Mouse (Mus musculus): ENCODE results near the gene Slc25a17. TPM values are rescaled to one million over a fixed set of nuclear protein-coding genes. Genes with fewer than 3 reads are reported as not detected.

The Slc25a17 gene
- total RNA-seq, 2 experiments from 2014 or later, result 17.2 to 17.8 TPM

- intact Hi-C loops (cut with DNase I), result no loop called here
- no peak for DNase-seq (ENCODE audit: low spot score)
Observed at GRCm38 (mm10) chr15:81358943-81359342, 1.7 kb downstream of the Slc25a17 start.

DNA sequence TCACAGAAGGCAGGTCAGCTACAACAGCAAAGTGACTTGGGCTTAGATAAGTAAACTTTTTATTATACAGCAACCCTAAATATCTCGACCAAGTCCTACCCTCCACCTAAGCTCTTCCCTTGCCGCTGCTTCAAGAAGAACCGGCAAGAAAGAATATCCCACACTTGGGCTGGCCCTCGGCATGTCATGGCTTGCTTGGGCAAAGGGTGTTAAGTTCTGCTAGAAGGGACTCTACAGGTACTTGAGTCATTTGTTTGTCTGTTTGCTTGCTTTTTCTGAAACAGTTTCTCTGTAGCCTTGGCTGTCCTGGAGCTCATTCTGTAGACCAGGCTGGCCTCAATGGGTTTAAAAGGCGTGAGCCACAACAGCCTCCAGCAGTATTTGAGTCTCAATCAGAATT lies 3.7 kb downstream of the Slc25a17 start:
- intact Hi-C loops (cut with DNase I), result no loop called here
- DNase-seq (ENCODE audit: low spot score), result no peak

DNA sequence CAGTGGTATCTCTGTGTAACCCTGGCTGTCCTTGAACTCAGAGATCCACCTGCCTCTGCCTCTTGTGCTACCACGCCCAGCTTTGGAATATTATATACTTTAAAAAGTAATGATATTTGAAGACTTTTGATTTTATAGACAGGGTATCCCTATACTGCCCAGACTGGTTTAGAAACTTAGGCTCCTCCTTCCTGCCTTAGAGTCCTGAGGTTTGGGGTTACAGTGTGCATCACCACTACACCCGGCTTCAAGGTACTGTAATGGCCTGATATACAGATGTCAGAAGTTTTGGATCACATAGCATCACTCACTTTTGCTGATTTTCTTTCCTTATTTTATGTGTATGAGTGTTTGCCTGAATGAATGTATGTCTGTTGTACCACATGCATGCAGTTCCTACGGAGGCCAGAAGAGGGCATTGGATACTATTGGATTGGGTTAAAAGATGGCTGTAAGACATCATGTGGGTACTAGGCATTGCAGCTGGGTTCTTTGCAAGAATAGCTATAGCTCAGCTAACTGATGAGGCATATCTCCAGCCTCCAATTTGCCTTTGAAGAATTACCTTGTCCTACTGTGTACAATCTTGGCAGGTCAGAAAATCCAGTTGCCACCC lies 5.4 kb downstream of the Slc25a17 start:
- DNase-seq (ENCODE audit: low spot score), result no peak
- intact Hi-C loops (cut with DNase I), result no loop called here

DNA sequence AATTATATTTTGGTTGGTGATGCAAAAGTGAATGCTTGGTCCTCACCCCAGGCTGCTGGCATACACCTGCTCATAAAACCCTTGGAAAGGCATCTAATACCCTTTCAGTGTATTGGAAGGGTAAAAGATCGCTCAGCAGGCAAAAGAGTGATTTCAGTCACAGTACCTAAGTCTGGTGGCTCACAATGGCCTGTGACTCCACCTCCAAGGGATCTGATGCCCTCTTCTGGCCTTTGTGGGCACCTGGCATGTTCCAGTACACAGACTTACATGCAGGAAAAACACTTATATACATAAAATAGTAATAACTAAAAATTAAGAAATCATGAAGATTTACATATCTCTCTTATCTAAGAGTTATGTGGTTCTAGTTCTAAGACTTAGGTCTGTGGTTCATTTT lies 8.0 kb downstream of the Slc25a17 start:
- intact Hi-C loops (cut with DNase I), result no loop called here

DNA sequence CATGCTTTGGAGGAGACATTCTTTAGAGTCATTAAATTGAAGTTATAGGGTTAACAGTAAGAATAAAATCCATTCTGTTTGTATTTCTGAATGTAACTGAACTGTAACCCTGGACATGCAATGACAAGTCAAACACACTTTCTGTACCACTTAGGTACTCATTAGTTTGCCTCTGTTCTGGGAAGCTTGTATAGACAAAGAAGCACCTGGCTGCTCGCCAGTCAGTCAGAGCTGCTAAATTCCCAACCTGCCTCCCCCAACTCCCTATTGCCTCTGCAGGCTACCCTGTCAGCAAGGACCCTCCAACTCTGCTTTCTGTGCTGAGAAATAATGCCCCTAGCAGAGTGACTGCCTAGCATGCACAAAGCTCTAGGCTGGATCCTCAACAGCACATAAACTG lies 10.2 kb downstream of the Slc25a17 start:
- DNase-seq (ENCODE audit: low spot score), result no peak
- intact Hi-C loops (cut with DNase I), result no loop called here

More for the DNA sequence above, 8.0 kb downstream of the Slc25a17 start:
- DNase-seq (ENCODE audit: low spot score), result no peak

DNA sequence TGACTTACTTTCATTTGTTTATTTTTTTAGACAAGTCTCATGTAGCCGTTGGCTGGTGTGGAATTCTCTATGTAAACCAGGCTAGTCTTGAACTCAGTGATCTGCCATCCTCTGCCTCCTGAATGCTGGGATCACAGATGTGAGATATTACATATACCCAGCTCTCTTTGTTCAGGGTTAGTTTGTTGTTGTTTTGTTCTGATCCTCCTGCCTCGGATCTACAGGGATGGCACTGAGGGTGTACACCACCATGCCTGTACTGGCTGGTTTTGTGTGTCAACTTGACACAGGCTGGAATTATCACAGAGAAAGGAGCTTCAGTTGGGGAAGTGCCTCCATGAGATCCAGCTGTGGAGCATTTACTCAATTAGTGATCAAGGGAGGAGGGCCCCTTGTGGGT lies 12.2 kb downstream of the Slc25a17 start:
- intact Hi-C loops (cut with DNase I), result no loop called here
- no peak for DNase-seq (ENCODE audit: low spot score)

GRCm38 (mm10) chr15:81347466-81347865 lies 13.1 kb downstream of the Slc25a17 start:
- DNase-seq (ENCODE audit: low spot score), result no peak
- intact Hi-C loops (cut with DNase I), result no loop called here

GRCm38 (mm10) chr15:81341426-81341825 lies 19.2 kb downstream of the Slc25a17 start:
- no peak for DNase-seq (ENCODE audit: low spot score)
- intact Hi-C loops (cut with DNase I), result no loop called here

GRCm38 (mm10) chr15:81339158-81339557 lies 21.5 kb downstream of the Slc25a17 start:
- intact Hi-C loops (cut with DNase I), result no loop called here
- DNase-seq (ENCODE audit: low spot score), result no peak

- intact Hi-C loops (cut with DNase I), result no loop called here
- DNase-seq (ENCODE audit: low spot score), result no peak
Observed at GRCm38 (mm10) chr15:81336466-81336865, 24.1 kb downstream of the Slc25a17 start.

DNA sequence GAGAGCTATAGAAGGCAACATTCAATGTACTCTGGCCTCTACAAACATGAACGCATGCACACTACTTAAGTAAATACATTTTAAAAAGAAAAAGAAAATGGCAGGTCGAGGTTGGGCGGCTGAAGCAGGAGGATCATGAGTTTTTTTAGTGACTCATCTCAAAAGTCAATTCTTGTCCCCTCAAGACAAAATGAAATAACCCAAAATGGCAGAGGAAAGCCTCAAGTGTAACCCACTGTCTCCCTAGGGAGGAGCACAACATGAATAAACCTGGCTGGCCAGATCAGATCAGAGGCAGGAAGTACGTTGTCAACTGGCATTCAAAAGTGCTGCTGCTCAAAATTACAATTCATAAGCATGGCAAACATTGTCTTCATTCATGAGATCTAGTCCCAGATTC lies 28.1 kb downstream of the Slc25a17 start:
- DNase-seq (ENCODE audit: low spot score), result no peak
- intact Hi-C loops (cut with DNase I), result no loop called here

DNA sequence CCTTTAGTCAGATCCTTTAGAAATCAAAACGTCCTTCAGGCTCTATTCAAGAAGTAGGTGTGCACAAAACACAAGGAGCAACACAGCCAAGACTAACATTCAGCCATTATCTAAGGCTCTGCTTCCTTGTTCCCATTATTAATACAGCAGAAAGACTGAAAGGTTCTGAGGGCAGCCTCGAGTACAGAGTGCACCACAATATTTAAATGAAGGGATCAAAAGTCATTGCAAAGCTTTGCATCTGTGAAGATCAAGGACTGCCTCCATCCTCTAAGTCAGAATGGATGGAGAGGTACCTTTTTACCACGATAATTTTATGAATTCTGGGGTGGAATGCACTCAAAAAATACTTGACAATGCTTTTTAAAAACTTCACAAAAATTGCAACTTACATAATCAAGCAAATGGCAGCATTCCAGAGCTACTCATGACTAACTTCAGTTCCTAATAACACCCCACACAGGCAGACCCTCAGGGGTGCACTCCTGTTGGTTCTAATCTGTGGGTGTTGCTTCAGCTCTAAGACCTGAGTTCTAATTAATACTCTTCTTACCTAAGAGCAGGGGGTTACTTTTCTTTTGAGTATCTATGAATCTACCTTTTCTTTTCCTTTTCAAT lies 29.7 kb downstream of the Slc25a17 start:
- intact Hi-C loops (cut with DNase I), result no loop called here
- DNase-seq (ENCODE audit: low spot score), result no peak

GRCm38 (mm10) chr15:81329721-81330369 lies 30.8 kb downstream of the Slc25a17 start:
- no peak for DNase-seq (ENCODE audit: low spot score)
- intact Hi-C loops (cut with DNase I), result no loop called here

DNA sequence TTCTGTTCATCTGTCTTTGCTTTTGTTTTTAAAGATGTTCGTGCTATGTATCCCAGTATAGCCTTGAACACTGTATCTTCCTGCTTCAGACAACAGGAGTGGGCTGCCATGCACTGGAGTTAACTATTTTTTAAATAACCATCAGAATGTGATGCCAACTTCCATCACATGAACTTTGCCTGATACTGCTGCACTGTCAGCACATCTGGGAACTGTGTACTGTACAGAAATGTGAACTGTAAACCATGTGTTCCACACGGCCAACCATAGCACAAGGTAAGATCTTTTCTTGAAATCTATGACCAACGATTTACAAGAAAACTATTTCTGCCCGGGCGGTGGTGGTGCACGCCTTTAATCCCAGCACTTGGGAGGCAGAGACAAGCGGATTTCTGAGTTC lies 33.1 kb downstream of the Slc25a17 start:
- no peak for DNase-seq (ENCODE audit: low spot score)
- intact Hi-C loops (cut with DNase I), result no loop called here

DNA sequence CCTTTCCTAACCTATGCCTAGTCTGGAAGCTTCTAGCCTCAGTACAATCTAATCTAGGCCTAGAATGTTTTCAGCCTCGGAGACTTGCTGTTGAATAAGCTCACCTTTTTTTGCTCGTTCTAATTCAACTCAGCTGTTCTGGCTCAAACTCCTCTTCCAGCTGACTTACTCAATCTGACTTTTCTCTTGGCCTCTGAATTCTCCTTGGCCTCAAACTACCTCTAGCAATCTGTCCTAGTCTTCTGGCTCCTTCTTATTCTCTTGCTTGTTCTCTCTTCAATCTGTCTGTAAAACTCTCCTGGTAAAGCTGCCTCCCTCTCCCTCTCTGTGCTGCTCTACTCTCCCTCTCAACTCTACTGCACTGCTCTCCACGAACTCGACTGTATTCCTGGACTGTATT lies 35.6 kb downstream of the Slc25a17 start:
- intact Hi-C loops (cut with DNase I), result no loop called here
- no peak for DNase-seq (ENCODE audit: low spot score)

DNA sequence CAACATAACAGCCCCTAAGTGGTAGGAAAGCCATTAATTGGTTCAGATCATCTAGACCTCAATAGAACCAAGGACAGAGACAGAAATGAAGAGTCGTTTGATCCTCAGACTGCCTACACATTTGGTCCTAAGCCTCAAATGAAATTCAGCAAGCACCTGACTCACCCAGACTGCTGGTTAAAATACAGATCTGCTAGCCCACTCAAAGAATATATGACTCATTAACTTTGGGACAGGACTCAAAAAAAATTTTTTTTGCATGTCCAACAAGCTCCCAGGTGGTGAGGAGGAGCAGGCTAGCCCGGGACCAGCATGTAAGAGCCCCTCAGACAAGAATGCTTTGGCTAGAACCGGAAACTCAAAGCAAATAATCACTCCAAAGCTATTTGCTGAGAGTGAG lies 40.5 kb downstream of the Slc25a17 start:
- DNase-seq (ENCODE audit: low spot score), result no peak
- intact Hi-C loops (cut with DNase I), result no loop called here

- DNase-seq (ENCODE audit: low spot score), result no peak
- intact Hi-C loops (cut with DNase I), result no loop called here
Observed at GRCm38 (mm10) chr15:81319462-81319861, 41.1 kb downstream of the Slc25a17 start.

DNA sequence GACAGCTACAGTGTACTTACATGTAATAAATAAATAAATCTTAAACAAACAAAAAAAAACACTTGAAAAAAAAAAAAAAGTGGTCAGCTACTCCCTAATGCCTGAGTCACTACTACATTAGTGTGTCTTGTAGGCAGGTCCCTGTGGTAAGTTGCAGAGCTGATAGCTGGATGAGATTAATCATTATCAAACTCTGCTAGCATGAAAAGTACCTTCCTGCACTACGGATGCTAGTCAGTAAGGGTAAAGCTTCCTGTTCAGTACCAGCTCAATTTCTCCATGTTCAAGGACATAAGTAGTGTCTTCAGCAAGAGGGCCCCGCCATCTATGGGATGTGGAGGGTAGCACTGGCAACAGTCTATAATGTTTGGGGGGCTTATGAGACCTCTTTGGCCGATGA lies 46.7 kb downstream of the Slc25a17 start:
- no peak for DNase-seq (ENCODE audit: low spot score)
- intact Hi-C loops (cut with DNase I), result no loop called here

GRCm38 (mm10) chr15:81311026-81311425 lies 49.6 kb downstream of the Slc25a17 start:
- no peak for DNase-seq (ENCODE audit: low spot score)
- intact Hi-C loops (cut with DNase I), result no loop called here

DNA sequence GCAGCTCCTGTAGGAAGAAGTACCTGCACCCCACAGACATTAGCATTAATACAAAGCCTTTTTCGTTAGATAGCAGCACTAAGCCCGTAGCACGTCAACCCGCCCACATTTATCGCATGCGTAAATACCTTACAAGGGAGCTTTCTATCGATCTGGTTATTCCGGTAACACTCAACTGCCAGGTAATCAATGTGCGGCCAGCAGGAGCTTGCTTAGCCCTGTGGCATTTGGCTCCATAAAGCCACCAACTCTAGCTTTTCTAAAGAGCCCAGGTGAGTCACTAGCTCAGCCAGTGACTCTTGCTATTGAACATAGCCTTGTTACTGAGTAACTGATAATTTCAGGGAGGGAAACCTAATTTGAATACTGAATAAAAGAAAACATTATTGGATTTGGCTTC lies 50.3 kb downstream of the Slc25a17 start:
- intact Hi-C loops (cut with DNase I), result no loop called here

DNA sequence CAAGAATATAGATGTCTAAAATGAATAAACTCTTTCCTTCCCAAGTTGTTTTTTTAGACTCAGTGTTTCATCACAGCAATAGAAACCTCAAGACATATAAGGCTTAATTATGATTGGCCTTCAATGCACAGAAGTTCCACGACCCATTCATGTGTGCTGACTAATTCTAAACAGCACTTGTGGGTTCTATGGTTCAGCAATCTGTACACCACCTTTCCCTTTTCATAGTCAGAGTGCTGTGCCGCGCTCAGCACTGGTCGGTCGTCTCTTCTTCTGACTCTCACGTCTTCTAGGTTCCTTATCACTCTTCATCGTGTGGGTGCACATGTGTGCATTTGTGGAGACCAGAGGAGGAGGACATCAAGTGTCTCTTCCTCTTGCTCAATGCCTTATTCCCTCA lies 52.6 kb downstream of the Slc25a17 start:
- intact Hi-C loops (cut with DNase I), result loop anchor here (10.0 kb wide), 1 partner anchor 283 kb away; no protein-coding TSS in a partner anchor
- DNase-seq (ENCODE audit: low spot score), result no peak

More for the DNA sequence above, 50.3 kb downstream of the Slc25a17 start:
- DNase-seq (ENCODE audit: low spot score), result no peak
